Mouse (Mus musculus): ENCODE results near the gene Rftn1.

- TF ChIP-seq CTCF (IDR thresholded peaks at IDR 0.05; ENCODE audit: extremely low read depth, insufficient read depth, insufficient read length, insufficient replicate concordance) (no peak), POLR2A (IDR thresholded peaks at IDR 0.05; ENCODE audit: low read depth, low read length) (no peak)
Measured at GRCm38 (mm10) chr17:49951856-49952607, 238.4 kb downstream of the Rftn1 start.

Measured in spleen, adult 2 months (tissue).